Mouse (Mus musculus): Measurements from ENCODE around the gene Gm20721.

- TF ChIP-seq CTCF (IDR thresholded peaks at IDR 0.05) (no peak), EP300 (IDR thresholded peaks at IDR 0.05; ENCODE audit: insufficient read depth, low read depth, low read length) (no peak), POLR2A (IDR thresholded peaks at IDR 0.05; ENCODE audit: insufficient read depth, low read depth, low read length) (no peak)
Measured at GRCm38 (mm10) chr2:174358516-174358915, 12.0 kb upstream of the Gm20721 start.

Data from heart, adult 2 months (tissue).